Mouse (Mus musculus) lung, adult 2 months (tissue): ENCODE results near the gene Gm28308. TPM values are rescaled to one million over a fixed set of nuclear protein-coding genes. Genes with fewer than 3 reads are reported as not detected.

Experiments used
- DNase-seq: peaks from one replicate; pipeline ENCODE4 v3.0.0; 2022
- H3K4me1 ChIP-seq: fragments of 200-500 bp; 2 replicates; pipeline ENCODE4 v1.6.1; 2011; ENCODE audit warnings: low read length; ENCODE audit not compliant: control insufficient read depth, insufficient read depth
- H3K4me3 ChIP-seq: fragments of 200-500 bp; replicated peaks from 2 replicates; pipeline ENCODE3; 2011; ENCODE audit warnings: low read depth, mild to moderate bottlenecking, control low read depth, low read length; ENCODE audit errors: extremely low read depth
- CTCF ChIP-seq: fragments of 200-500 bp; IDR thresholded peaks from 2 replicates; pipeline ENCODE4 v1.5.1; 2011; ENCODE audit warnings: mild to moderate bottlenecking, low read length, control low read depth; ENCODE audit not compliant: insufficient read depth
- POLR2A ChIP-seq: fragments of 200-500 bp; IDR thresholded peaks from 2 replicates; pipeline ENCODE4 v1.6.1; 2011; ENCODE audit warnings: low read depth, mild to moderate bottlenecking, control low read depth, low read length, borderline replicate concordance; ENCODE audit errors: extremely low read depth
- WGBS: fragments of 180-500 bp; shearing (Covaris S2); methylation state at CpG from one replicate; pipeline ENCODE4 v1.1.7; 2018; 5-methylcytosine and 5-hydroxymethylcytosine counted together
- polyA plus RNA-seq: library from polyadenylated mRNA; depleted of rRNA; stranded (reverse); fragments of >200 nt; gene quantifications from 2 replicates; pipeline ENCODE4 v1.2.3, GENCODE M21; 2012

The Gm28308 gene
- polyA plus RNA-seq, 1 experiment, result 0.39 TPM

DNA sequence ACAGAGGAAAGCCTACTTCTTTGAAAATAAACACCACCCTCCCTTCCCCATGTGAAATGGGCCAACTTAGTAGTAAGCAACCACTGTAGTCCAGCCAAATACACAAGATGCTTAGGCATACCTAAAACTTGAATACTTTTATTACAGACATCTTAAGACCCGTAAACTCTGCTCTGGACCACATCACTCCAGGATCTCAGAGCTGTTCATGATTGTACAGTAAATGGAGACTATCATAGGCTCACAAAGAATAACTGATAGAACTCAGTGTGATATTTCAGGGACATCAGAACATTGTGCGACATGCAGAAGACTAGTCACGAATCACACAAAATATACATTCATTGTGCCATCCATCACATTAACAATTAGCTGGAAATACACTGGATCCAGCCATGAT, 57.7 kb downstream of the Gm28308 start:
- Histone ChIP-seq H3K4me1 (peaks cover 3% of the 10 kb centered on the region; the same call in 1 of the 2 replicates), H3K4me3 (no peak overlapping the region)
- TF ChIP-seq CTCF, result no peak
- TF ChIP-seq POLR2A, result no peak
- DNase-seq, result no peak
- 85% methylated on average over 3 of the region's 3 CpGs for WGBS

GRCm38 (mm10) chr6:52154044-52154443, 59.1 kb downstream of the Gm28308 start:
- no peaks in the 10 kb centered on the region for H3K4me1 ChIP-seq
- TF ChIP-seq POLR2A, result no peak
- no peak for TF ChIP-seq CTCF
- 77% methylated on average over 5 of the region's 5 CpGs for WGBS
- no peak for DNase-seq
- H3K4me3 ChIP-seq, result no peak overlapping the region

- TF ChIP-seq POLR2A, result no peak
- no peak for TF ChIP-seq CTCF
- no peak for DNase-seq
- Histone ChIP-seq H3K4me3 (no peak overlapping the region), H3K4me1 (no peaks in the 10 kb centered on the region)
- 52% methylated on average over 6 of the region's 6 CpGs for WGBS
These were observed 59.9 kb downstream of the Gm28308 start for GRCm38 (mm10) chr6:52153270-52153669.

GRCm38 (mm10) chr6:52152226-52153193, 60.6 kb downstream of the Gm28308 start:
- Histone ChIP-seq H3K4me1 (no peaks in the 10 kb centered on the region), H3K4me3 (no peak overlapping the region)
- no peak for TF ChIP-seq POLR2A
- no peak for TF ChIP-seq CTCF
- WGBS, result 56% methylated on average over 16 of the region's 16 CpGs
- no peak for DNase-seq

GRCm38 (mm10) chr6:52151571-52151970, 61.6 kb downstream of the Gm28308 start:
- TF ChIP-seq POLR2A (no peak), CTCF (no peak)
- WGBS, result 65% methylated on average over 4 of the region's 4 CpGs
- no peaks in the 10 kb centered on the region for H3K4me1 ChIP-seq
- DNase-seq, result no peak
- no peak overlapping the region for H3K4me3 ChIP-seq

DNA sequence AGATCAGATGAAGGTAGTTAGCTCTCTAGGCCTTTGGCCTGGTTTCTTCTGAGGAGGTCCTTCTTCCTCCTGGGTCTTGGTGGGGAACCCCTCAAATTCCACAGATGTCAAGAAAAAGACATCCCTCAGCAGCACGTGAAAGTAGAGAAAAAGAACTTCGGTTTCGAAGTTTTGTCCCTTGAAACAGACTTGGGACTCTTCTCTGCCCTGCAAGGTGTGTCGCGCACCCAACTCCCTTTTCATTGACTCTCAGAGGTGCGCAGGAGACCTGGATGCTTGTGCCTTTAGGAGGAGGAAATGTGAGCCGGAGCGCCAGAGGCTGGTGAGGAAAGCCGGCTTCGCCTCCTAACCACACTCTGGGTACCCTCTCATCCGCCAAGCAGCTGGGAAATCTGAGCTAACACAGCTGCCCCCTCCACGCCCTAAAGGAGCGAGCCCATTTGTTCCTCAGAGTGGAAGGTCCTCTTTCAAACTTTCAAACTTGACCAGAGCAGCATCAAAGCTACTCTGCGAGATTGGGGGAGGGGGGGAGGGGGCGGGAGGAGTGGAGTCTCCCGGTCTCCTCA, 62.7 kb downstream of the Gm28308 start:
- no peak for DNase-seq
- WGBS, result 30% methylated on average over 16 of the region's 16 CpGs
- Histone ChIP-seq H3K4me1 (no peaks in the 10 kb centered on the region), H3K4me3 (no peak overlapping the region)
- no peak for TF ChIP-seq POLR2A
- no peak for TF ChIP-seq CTCF

DNA sequence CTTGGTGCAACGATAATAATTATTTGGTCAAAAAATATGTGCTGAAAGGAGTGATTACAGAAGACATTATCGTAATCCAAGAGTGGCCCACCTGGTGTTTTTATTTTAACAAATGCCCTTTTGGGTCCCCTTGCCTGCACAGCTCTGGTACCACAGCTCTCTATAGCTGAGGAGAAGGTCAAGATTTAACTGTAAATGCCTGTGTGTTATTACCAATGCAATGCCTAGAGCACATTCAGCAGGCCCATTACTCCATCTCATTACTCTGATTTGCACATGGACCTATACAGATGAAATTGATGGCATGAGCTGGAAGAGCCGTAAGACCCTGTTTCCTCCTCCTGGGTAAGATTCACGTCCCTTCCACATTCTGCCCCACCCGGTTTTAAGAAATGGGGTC, 74.0 kb downstream of the Gm28308 start:
- WGBS, result 87% methylated on average over 5 of the region's 5 CpGs
- Histone ChIP-seq H3K4me1 (no peaks in the 10 kb centered on the region), H3K4me3 (no peak overlapping the region)
- TF ChIP-seq CTCF (no peak), POLR2A (no peak)
- DNase-seq, result no peak

DNA sequence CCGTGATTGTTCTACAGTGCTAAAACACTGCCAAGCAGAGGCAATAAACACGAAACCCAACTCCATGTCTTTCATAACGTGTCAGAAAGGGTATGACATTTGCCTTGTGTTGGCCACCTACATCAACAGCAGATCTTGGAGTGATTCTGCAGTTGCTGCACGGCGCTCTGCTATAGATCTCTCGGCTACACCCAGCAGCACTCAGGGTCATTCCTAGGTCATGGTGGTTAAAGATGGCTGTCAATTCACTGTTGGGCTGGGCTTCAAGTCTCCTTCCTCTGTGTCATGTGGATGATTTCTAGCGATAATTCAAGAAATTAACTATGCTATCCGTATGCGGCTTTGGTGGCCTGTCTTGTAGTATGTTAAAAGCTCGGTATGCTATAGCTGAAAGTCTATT, 74.6 kb downstream of the Gm28308 start:
- H3K4me1 ChIP-seq, result no peaks in the 10 kb centered on the region
- TF ChIP-seq CTCF, result no peak
- TF ChIP-seq POLR2A, result no peak
- H3K4me3 ChIP-seq, result no peak overlapping the region
- no peak for DNase-seq
- 76% methylated on average over 10 of the region's 10 CpGs for WGBS

GRCm38 (mm10) chr6:52137841-52138535, 75.2 kb downstream of the Gm28308 start:
- Histone ChIP-seq H3K4me1 (no peaks in the 10 kb centered on the region), H3K4me3 (no peak overlapping the region)
- WGBS, result 77% methylated on average over 9 of the region's 9 CpGs
- DNase-seq, result no peak
- TF ChIP-seq CTCF (no peak), POLR2A (no peak)
